Mouse (Mus musculus): ENCODE results near the gene Prep.

- no peak for TF ChIP-seq CTCF (IDR thresholded peaks at IDR 0.05; ENCODE audit: control insufficient read depth, insufficient read depth, insufficient replicate concordance, low read depth, low read length)
- TF ChIP-seq POLR2A (IDR thresholded peaks at IDR 0.05; ENCODE audit: control insufficient read depth, low read depth, low read length) = no peak
Measured at GRCm38 (mm10) chr10:45076585-45076984, 9.6 kb downstream of the Prep start.

All from testis, adult 2 months (tissue).